8 mouse cellular contexts compared by ENCODE assay signal in genomic region chr1:189727884-189728783, GRCm38 (mm10). TPM values are rescaled to one million over a fixed set of nuclear protein-coding genes. Genes with fewer than 3 reads are reported as not detected.
A peak's percentile ranks its signal among the peaks of the same experiment; 100 is the strongest.
DNase-seq lines count a peak whose midpoint lies in the region; ATAC-seq and TF ChIP-seq lines count a peak whose summit lies in the region.

Ptpn14 (plus strand) TSS chr1:189728268.

- peak within 1 kb of the TSS; percentile 96 for H3K4me2 ChIP-seq in hindbrain, embryonic 15.5 days
- peak within 1 kb of the TSS; percentile 94 for H3K4me2 ChIP-seq in midbrain, embryonic 11.5 days

- no peak for ATAC-seq in G1E (ENCODE audit: extremely low read depth, insufficient number of reproducible peaks, low FRiP score, poor library complexity, severe bottlenecking)
- peak; percentile 89 for ATAC-seq in hindbrain, embryonic 15.5 days (ENCODE audit: low FRiP score, low read depth)
- ATAC-seq in midbrain, embryonic 11.5 days (ENCODE audit: low FRiP score) = peak; percentile 95

- H3K27me3 ChIP-seq in G1E (ENCODE audit: insufficient read depth, low read length) = no peaks in the 10 kb centered on the region
- peaks cover 39% of the 10 kb centered on the region for H3K27me3 ChIP-seq in hindbrain, embryonic 15.5 days
- peaks cover 13% of the 10 kb centered on the region for H3K27me3 ChIP-seq in midbrain, embryonic 11.5 days (ENCODE audit: control insufficient read depth, insufficient read depth, low read length)
- H3K27me3 ChIP-seq in splenic B cell, adult 2 months (ENCODE audit: control insufficient read depth, insufficient read depth, low read length, poor library complexity, severe bottlenecking) = peaks cover 2% of the 10 kb centered on the region; the same call in 1 of the 2 replicates

- H3K9ac ChIP-seq in hindbrain, embryonic 15.5 days = peak within 1 kb of the TSS; percentile 47
- peak within 1 kb of the TSS; percentile 79 for H3K9ac ChIP-seq in midbrain, embryonic 11.5 days (ENCODE audit: low read length)

- DNase-seq in G1E (ENCODE audit: low spot score) = no peak
- peak; percentile 64 to 72 for DNase-seq in adrenal gland, postnatal 4 days (ENCODE audit: low spot score in 2 of 2)
- DNase-seq in gastrocnemius, postnatal 10 days = peak; percentile 88
- DNase-seq in left cerebral cortex, postnatal 4 days = peak; percentile 55
- DNase-seq in midbrain, embryonic 11.5 days (ENCODE audit: low spot score, missing footprints) = peak; percentile 98
- DNase-seq in splenic B cell, adult 2 months (ENCODE audit: low read depth, low spot score) = peak; percentile 36
- no peak for DNase-seq in T-cell, adult 2 months (ENCODE audit: low spot score)

- H3K36me3 ChIP-seq in G1E (replicated peaks) = no peaks in the 10 kb centered on the region
- no peaks in the 10 kb centered on the region for H3K36me3 ChIP-seq in hindbrain, embryonic 15.5 days
- no peaks in the 10 kb centered on the region for H3K36me3 ChIP-seq in midbrain, embryonic 11.5 days (ENCODE audit: control insufficient read depth, insufficient read depth, low read length)
- H3K36me3 ChIP-seq in splenic B cell, adult 2 months (ENCODE audit: control insufficient read depth, insufficient read depth, low read length, poor library complexity, severe bottlenecking) = no peaks in the 10 kb centered on the region

- H3K4me1 ChIP-seq in G1E (ENCODE audit: insufficient read depth, low read depth, low read length) = no peaks in the 10 kb centered on the region
- peaks cover 22% of the 10 kb centered on the region for H3K4me1 ChIP-seq in hindbrain, embryonic 15.5 days (replicated peaks)
- peaks cover 21% of the 10 kb centered on the region for H3K4me1 ChIP-seq in midbrain, embryonic 11.5 days (ENCODE audit: control insufficient read depth, insufficient read depth, low read length)

- no peak for TF ChIP-seq CTCF in G1E (IDR thresholded peaks at IDR 0.05; ENCODE audit: low read depth, low read length)

- under 1% methylated on average over 92 of the region's 98 CpGs for WGBS in hindbrain, embryonic 15.5 days
- WGBS in midbrain, embryonic 11.5 days = under 1% methylated on average over 80 of the region's 98 CpGs

- peaks cover 66% of the 10 kb centered on the region for H3K9me3 ChIP-seq in G1E (replicated peaks)
- H3K9me3 ChIP-seq in hindbrain, embryonic 15.5 days = no peaks in the 10 kb centered on the region
- H3K9me3 ChIP-seq in midbrain, embryonic 11.5 days (ENCODE audit: control insufficient read depth, low read length) = no peaks in the 10 kb centered on the region

- H3K27ac ChIP-seq in hindbrain, embryonic 15.5 days (replicated peaks) = peak within 1 kb of the TSS; percentile 64
- peak within 1 kb of the TSS; percentile 48 for H3K27ac ChIP-seq in midbrain, embryonic 11.5 days (ENCODE audit: low read depth, low read length)

- peak within 1 kb of the TSS; percentile 7; the same call in 1 of the 2 replicates for H3K4me3 ChIP-seq in G1E (ENCODE audit: low read depth, low read length)
- H3K4me3 ChIP-seq in hindbrain, embryonic 15.5 days = peak within 1 kb of the TSS; percentile 56
- H3K4me3 ChIP-seq in midbrain, embryonic 11.5 days (ENCODE audit: low read depth, low read length) = peak within 1 kb of the TSS; percentile 63

- intact Hi-C loops in left cerebral cortex, postnatal 4 days (cut with DNase I) = no loop called here

RNA-seq across cellular contexts. Expression of gene Ptpn14, which starts in this region (rescaled TPM):
- total RNA-seq in G1E (2014; fragmentation: Nextera tagmentation) = not detected in 2 replicates
- total RNA-seq in G1E (2017) = 0.11 and 0.17 TPM in 2 replicates
- not detected in 2 replicates for polyA plus RNA-seq in G1E (2012)
- 10 to 100 TPM; 20.7 to 33.7 TPM for total RNA-seq in adrenal gland, postnatal 4 days (2021)
- 10 to 100 TPM; 13.0 to 20.5 TPM for total RNA-seq in gastrocnemius, postnatal 10 days (2021)
- 1.5 and 1.8 TPM in 2 replicates for polyA plus RNA-seq in hindbrain, embryonic 15.5 days (2015; fragmentation: Nextera tagmentation; extraction: Ambion mirVana)
- total RNA-seq in left cerebral cortex, postnatal 4 days (2021) = 1 to 10 TPM; 6.4 to 6.5 TPM
- 4.3 TPM in 2 replicates for polyA plus RNA-seq in midbrain, embryonic 11.5 days (2014; fragmentation: Nextera tagmentation; extraction: Ambion mirVana)

Comparison
In these comparisons a context has a peak if more than half of its experiments do, and no peak if none do; other contexts are left out.
1. RNA of gene Ptpn14 (total RNA-seq): 20.7 to 33.7 TPM in adrenal gland, postnatal 4 days, 13.0 to 20.5 TPM in gastrocnemius, postnatal 10 days and 6.4 to 6.5 TPM in left cerebral cortex, postnatal 4 days; 0.11 to 0.17 TPM in G1E; every median in the first group is over 4 times any median in the second.
2. DNase-seq: peak in adrenal gland, postnatal 4 days (2 of 2), gastrocnemius, postnatal 10 days (single experiment), left cerebral cortex, postnatal 4 days (single experiment), midbrain, embryonic 11.5 days (single experiment) and splenic B cell, adult 2 months (single experiment); none in G1E (single experiment) and T-cell, adult 2 months (single experiment).
3. H3K4me3 ChIP-seq: peak in every context shown above with its lines; median percentile 63 in midbrain, embryonic 11.5 days; 56 in hindbrain, embryonic 15.5 days; 7 in G1E.